ENCODE assay signal across 17 mouse cellular contexts in genomic region chr3:69762838-69763368, GRCm38 (mm10).
"Had no signal": no experiment of that assay in that cellular context is flagged by ENCODE, and none has a peak within 500 bp of the region (broad histone marks: within the 10 kb centered on the region; RNA-seq: fewer than 3 reads in every experiment).

No protein-coding gene starts in this region.

- DNase-seq: liver, embryonic 13.5 days; liver, postnatal 0 days; lung, postnatal 36 days; right cerebral cortex, postnatal 14 days; thymus, adult 2 months; thymus, postnatal 25 days; thymus, postnatal 4 days had no signal

- H3K27ac ChIP-seq: liver, embryonic 13.5 days; liver, embryonic 15.5 days; macrophage; midbrain, embryonic 13.5 days; midbrain, embryonic 15.5 days; neural tube, embryonic 12.5 days; stomach, embryonic 15.5 days; stomach, postnatal 0 days had no signal

- H3K4me3 ChIP-seq: liver, embryonic 13.5 days; liver, embryonic 15.5 days; megakaryocyte, embryonic 14.5 days; midbrain, embryonic 13.5 days; midbrain, embryonic 15.5 days; neural tube, embryonic 12.5 days; stomach, embryonic 15.5 days had no signal

- H3K4me1 ChIP-seq: liver, embryonic 13.5 days; liver, embryonic 15.5 days; megakaryocyte, embryonic 14.5 days; midbrain, embryonic 13.5 days; midbrain, embryonic 15.5 days; neural tube, embryonic 12.5 days; stomach, embryonic 15.5 days had no signal

- H3K36me3 ChIP-seq: liver, embryonic 15.5 days; stomach, embryonic 15.5 days had no signal

- H3K27me3 ChIP-seq: liver, embryonic 13.5 days; liver, embryonic 15.5 days; megakaryocyte, embryonic 14.5 days; midbrain, embryonic 13.5 days; midbrain, embryonic 15.5 days; neural tube, embryonic 12.5 days; stomach, embryonic 15.5 days had no signal

- H3K9me3 ChIP-seq: liver, embryonic 13.5 days; liver, embryonic 15.5 days; megakaryocyte, embryonic 14.5 days; midbrain, embryonic 13.5 days; midbrain, embryonic 15.5 days; neural tube, embryonic 12.5 days; stomach, embryonic 15.5 days had no signal

- H3K4me2 ChIP-seq: liver, embryonic 13.5 days; liver, embryonic 15.5 days; midbrain, embryonic 11.5 days; midbrain, embryonic 13.5 days; midbrain, embryonic 15.5 days; neural tube, embryonic 12.5 days; stomach, embryonic 15.5 days had no signal

- ATAC-seq: liver, postnatal 0 days; lung, postnatal 0 days; midbrain, embryonic 13.5 days; midbrain, embryonic 15.5 days had no signal

- H3K9ac ChIP-seq: liver, embryonic 13.5 days; liver, embryonic 15.5 days; liver, postnatal 0 days; midbrain, embryonic 13.5 days; midbrain, embryonic 15.5 days; neural tube, embryonic 12.5 days; stomach, embryonic 15.5 days had no signal
